ENCODE assay signal across 10 mouse cellular contexts in genomic region chr1:193317159-193317559, GRCm38 (mm10). TPM values are rescaled to one million over a fixed set of nuclear protein-coding genes. Genes with fewer than 3 reads are reported as not detected.
A peak's percentile ranks its signal among the peaks of the same experiment; 100 is the strongest.
DNase-seq lines count a peak whose midpoint lies in the region; ATAC-seq and TF ChIP-seq lines count a peak whose summit lies in the region.
"Had no signal": no experiment of that assay in that cellular context is flagged by ENCODE, and none has a peak within 500 bp of the region (broad histone marks: within the 10 kb centered on the region; RNA-seq: fewer than 3 reads in every experiment).

No protein-coding gene starts in this region.

- ATAC-seq in liver, embryonic 11.5 days (replicated peaks; ENCODE audit: low FRiP score) = no peak
- ATAC-seq in intestine, embryonic 14.5 days (replicated peaks; ENCODE audit: low FRiP score, low TSS enrichment, low read depth) = no peak
- peak; percentile 90 for ATAC-seq in lung, embryonic 16.5 days (ENCODE audit: low read depth)
- ATAC-seq: Patski had no signal

- no peak for TF ChIP-seq CTCF in liver, adult 2 months (IDR thresholded peaks at IDR 0.05; ENCODE audit: low read depth, low read length)
- TF ChIP-seq CTCF in thymus, adult 2 months (IDR thresholded peaks at IDR 0.05; ENCODE audit: borderline replicate concordance, control insufficient read depth, extremely low read depth, insufficient read depth, low read length, poor library complexity) = no peak

- peak; percentile 19 for DNase-seq in liver, adult 2 months (ENCODE audit: extremely low read depth, low read depth, low spot score)
- DNase-seq in liver, embryonic 11.5 days (ENCODE audit: low spot score) = no peak
- DNase-seq in cerebellum, adult 11 months = peak; percentile 67
- peak; percentile 99 for DNase-seq in heart, adult 11 months
- no peak for DNase-seq in intestine, embryonic 14.5 days (ENCODE audit: low spot score)
- DNase-seq in thymus, adult 2 months = no peak
- DNase-seq in spleen, adult 18-20 months = no peak

- no peak overlapping the region for H3K4me3 ChIP-seq in liver, adult 2 months (ENCODE audit: insufficient read depth, low read depth, low read length)
- no peak overlapping the region for H3K4me3 ChIP-seq in liver, embryonic 11.5 days (ENCODE audit: low read depth, low read length)
- H3K4me3 ChIP-seq in intestine, embryonic 14.5 days (ENCODE audit: low read depth, low read length) = no peak overlapping the region
- no peak overlapping the region for H3K4me3 ChIP-seq in lung, embryonic 16.5 days (ENCODE audit: low read length)
- no peak overlapping the region for H3K4me3 ChIP-seq in thymus, adult 2 months (ENCODE audit: control insufficient read depth, insufficient read depth, low read length)
- H3K4me3 ChIP-seq: neural tube, embryonic 13.5 days had no signal

- no peak overlapping the region for H3K4me2 ChIP-seq in liver, embryonic 11.5 days
- H3K4me2 ChIP-seq in intestine, embryonic 14.5 days (ENCODE audit: low read length) = no peak overlapping the region
- no peak overlapping the region for H3K4me2 ChIP-seq in lung, embryonic 16.5 days (ENCODE audit: low read depth, low read length)
- H3K4me2 ChIP-seq: neural tube, embryonic 13.5 days had no signal

- no peak for TF ChIP-seq POLR2A in liver, adult 2 months (IDR thresholded peaks at IDR 0.05; ENCODE audit: extremely low read depth, insufficient read depth, low read length)
- TF ChIP-seq POLR2A in thymus, adult 2 months (IDR thresholded peaks at IDR 0.05; ENCODE audit: control insufficient read depth, extremely low read depth, insufficient read depth, low read length, poor library complexity) = no peak

- no peak overlapping the region for H3K27ac ChIP-seq in liver, adult 2 months (replicated peaks; ENCODE audit: insufficient read depth, low read depth, low read length)
- H3K27ac ChIP-seq in liver, embryonic 11.5 days (ENCODE audit: low read depth, low read length) = no peak overlapping the region
- peak overlapping the region; percentile 38; the same call in 1 of the 2 replicates for H3K27ac ChIP-seq in intestine, embryonic 14.5 days (ENCODE audit: low read depth)
- peak overlapping the region; percentile 92 for H3K27ac ChIP-seq in lung, embryonic 16.5 days (ENCODE audit: low read length)
- H3K27ac ChIP-seq in thymus, adult 2 months (ENCODE audit: control insufficient read depth, insufficient read depth, low read length) = no peak overlapping the region
- H3K27ac ChIP-seq: neural tube, embryonic 13.5 days had no signal

- 76% methylated on average over 6 of the region's 6 CpGs for WGBS in liver, adult 2 months
- 48% methylated on average over 6 of the region's 6 CpGs for WGBS in liver, embryonic 11.5 days
- 46% methylated on average over 6 of the region's 6 CpGs for WGBS in intestine, embryonic 14.5 days
- WGBS in lung, embryonic 16.5 days = 36% methylated on average over 6 of the region's 6 CpGs
- 87% methylated on average over 6 of the region's 6 CpGs for WGBS in thymus, adult 2 months

- no peaks in the 10 kb centered on the region for H3K36me3 ChIP-seq in liver, adult 2 months (ENCODE audit: control insufficient read depth, insufficient read depth, low read length)
- H3K36me3 ChIP-seq in liver, embryonic 11.5 days (ENCODE audit: control insufficient read depth, insufficient read depth, low read length) = no peaks in the 10 kb centered on the region
- H3K36me3 ChIP-seq in intestine, embryonic 14.5 days (ENCODE audit: control insufficient read depth, insufficient read depth, low read length) = no peaks in the 10 kb centered on the region
- H3K36me3 ChIP-seq in lung, embryonic 16.5 days (ENCODE audit: control insufficient read depth, insufficient read depth, low read length) = no peaks in the 10 kb centered on the region
- no peaks in the 10 kb centered on the region for H3K36me3 ChIP-seq in thymus, adult 2 months (ENCODE audit: control insufficient read depth, insufficient read depth, low read length)
- H3K36me3 ChIP-seq: neural tube, embryonic 13.5 days had no signal

- H3K9ac ChIP-seq in liver, adult 2 months (ENCODE audit: low read depth, low read length) = no peak overlapping the region
- H3K9ac ChIP-seq in liver, embryonic 11.5 days (ENCODE audit: low read depth, low read length) = no peak overlapping the region
- no peak overlapping the region for H3K9ac ChIP-seq in intestine, embryonic 14.5 days (ENCODE audit: low read length)
- no peak overlapping the region; the same call in 1 of the 2 replicates for H3K9ac ChIP-seq in lung, embryonic 16.5 days (ENCODE audit: low read length)
- H3K9ac ChIP-seq: neural tube, embryonic 13.5 days had no signal

- no peaks in the 10 kb centered on the region for H3K9me3 ChIP-seq in liver, embryonic 11.5 days (ENCODE audit: control insufficient read depth, low read length)
- H3K9me3 ChIP-seq in intestine, embryonic 14.5 days (ENCODE audit: control insufficient read depth, low read length) = no peaks in the 10 kb centered on the region
- H3K9me3 ChIP-seq in lung, embryonic 16.5 days (ENCODE audit: control insufficient read depth, low read length) = no peaks in the 10 kb centered on the region
- H3K9me3 ChIP-seq: neural tube, embryonic 13.5 days had no signal

- peaks cover 18% of the 10 kb centered on the region for H3K4me1 ChIP-seq in liver, adult 2 months (ENCODE audit: control insufficient read depth, insufficient read depth, low read length)
- H3K4me1 ChIP-seq in liver, embryonic 11.5 days (replicated peaks; ENCODE audit: control insufficient read depth, insufficient read depth, low read length) = no peaks in the 10 kb centered on the region
- peaks cover 17% of the 10 kb centered on the region for H3K4me1 ChIP-seq in intestine, embryonic 14.5 days (replicated peaks; ENCODE audit: control insufficient read depth, insufficient read depth, low read length)
- H3K4me1 ChIP-seq in lung, embryonic 16.5 days (replicated peaks; ENCODE audit: control insufficient read depth, insufficient read depth, low read length) = peaks cover 10% of the 10 kb centered on the region
- H3K4me1 ChIP-seq in thymus, adult 2 months (replicated peaks; ENCODE audit: control insufficient read depth, insufficient read depth, low read length) = 0 out of 2 replicates have a peak, but pooled peaks cover 2% of the 10 kb centered on the region

- H3K27me3 ChIP-seq in liver, adult 2 months (ENCODE audit: control insufficient read depth, insufficient read depth, low read length) = no peaks in the 10 kb centered on the region
- no peaks in the 10 kb centered on the region for H3K27me3 ChIP-seq in liver, embryonic 11.5 days (replicated peaks; ENCODE audit: control insufficient read depth, insufficient read depth, low read length)
- H3K27me3 ChIP-seq in intestine, embryonic 14.5 days (replicated peaks; ENCODE audit: control insufficient read depth, insufficient read depth, low read length) = no peaks in the 10 kb centered on the region
- no peaks in the 10 kb centered on the region for H3K27me3 ChIP-seq in lung, embryonic 16.5 days (ENCODE audit: control insufficient read depth, insufficient read depth, low read depth, low read length)
- H3K27me3 ChIP-seq in thymus, adult 2 months (ENCODE audit: control insufficient read depth, insufficient read depth, low read length) = no peaks in the 10 kb centered on the region
- H3K27me3 ChIP-seq: neural tube, embryonic 13.5 days; Patski had no signal

- no peaks in the 10 kb centered on the region for H3K79me2 ChIP-seq in liver, adult 2 months (ENCODE audit: control insufficient read depth, insufficient read depth, low read length)

RNA-seq across cellular contexts. Expression of gene G0s2, which starts 44.1 kb away (rescaled TPM):
- total RNA-seq in liver, adult 2 months (2014; rRNA removed) = 78.0 and 106 TPM in 2 replicates
- 179 and 444 TPM in 2 replicates for polyA plus RNA-seq in liver, adult 2 months (2012; rRNA removed)
- 33.2 and 33.3 TPM in 2 replicates for polyA plus RNA-seq in liver, embryonic 11.5 days (2014; fragmentation: Nextera tagmentation; extraction: Ambion mirVana)
- 23.3 and 24.3 TPM in 2 replicates for polyA plus RNA-seq in intestine, embryonic 14.5 days (2014; fragmentation: Nextera tagmentation; extraction: Ambion mirVana)
- 263 and 312 TPM in 2 replicates for polyA plus RNA-seq in lung, embryonic 16.5 days (2015; fragmentation: Nextera tagmentation; extraction: Ambion mirVana)
- polyA plus RNA-seq in thymus, adult 2 months (2012; rRNA removed) = 51.0 and 61.6 TPM in 2 replicates
- polyA plus RNA-seq: Patski had no signal

RNA-seq across cellular contexts. Expression of gene Camk1g, which starts 52.9 kb away (rescaled TPM):
- not detected in 2 replicates for total RNA-seq in liver, adult 2 months (2014; rRNA removed)
- polyA plus RNA-seq in liver, adult 2 months (2012; rRNA removed) = not detected in 2 replicates
- polyA plus RNA-seq in liver, embryonic 11.5 days (2014; fragmentation: Nextera tagmentation; extraction: Ambion mirVana) = 3.3 TPM in 2 replicates
- polyA plus RNA-seq in intestine, embryonic 14.5 days (2014; fragmentation: Nextera tagmentation; extraction: Ambion mirVana) = 9.5 and 10.7 TPM in 2 replicates
- 43.2 and 45.0 TPM in 2 replicates for polyA plus RNA-seq in lung, embryonic 16.5 days (2015; fragmentation: Nextera tagmentation; extraction: Ambion mirVana)
- 2.9 and 3.4 TPM in 2 replicates for polyA plus RNA-seq in thymus, adult 2 months (2012; rRNA removed)

RNA-seq across cellular contexts. Expression of gene Hsd11b1, which starts 53.3 kb away (rescaled TPM):
- total RNA-seq in liver, adult 2 months (2014; rRNA removed) = 807 and 1,077 TPM in 2 replicates
- 826 and 1,028 TPM in 2 replicates for polyA plus RNA-seq in liver, adult 2 months (2012; rRNA removed)
- polyA plus RNA-seq in liver, embryonic 11.5 days (2014; fragmentation: Nextera tagmentation; extraction: Ambion mirVana) = 1.1 and 1.8 TPM in 2 replicates
- polyA plus RNA-seq in intestine, embryonic 14.5 days (2014; fragmentation: Nextera tagmentation; extraction: Ambion mirVana) = 0.36 and 0.87 TPM in 2 replicates
- 64.3 and 86.1 TPM in 2 replicates for polyA plus RNA-seq in lung, embryonic 16.5 days (2015; fragmentation: Nextera tagmentation; extraction: Ambion mirVana)
- 43.1 and 59.6 TPM in 2 replicates for polyA plus RNA-seq in thymus, adult 2 months (2012; rRNA removed)
- polyA plus RNA-seq: neural tube, embryonic 13.5 days had no signal

Comparison
In these comparisons a context has a peak if more than half of its experiments do, and no peak if none do; other contexts are left out.
1. DNase-seq: peak in liver, adult 2 months (single experiment), cerebellum, adult 11 months (single experiment) and heart, adult 11 months (single experiment); none in liver, embryonic 11.5 days (single experiment), intestine, embryonic 14.5 days (single experiment), thymus, adult 2 months (single experiment) and spleen, adult 18-20 months (0 of 2).
2. RNA of gene Hsd11b1, which starts 53.3 kb away (polyA plus RNA-seq): 826 to 1,028 TPM in liver, adult 2 months, 64.3 to 86.1 TPM in lung, embryonic 16.5 days and 43.1 to 59.6 TPM in thymus, adult 2 months; 1.1 to 1.8 TPM in liver, embryonic 11.5 days and 0.36 to 0.87 TPM in intestine, embryonic 14.5 days; every median in the first group is over 10 times any median in the second.
3. H3K27ac ChIP-seq: peak in intestine, embryonic 14.5 days (single experiment) and lung, embryonic 16.5 days (single experiment); none in liver, adult 2 months (single experiment), liver, embryonic 11.5 days (single experiment) and thymus, adult 2 months (single experiment).